Mouse (Mus musculus): ENCODE data around the gene Rala.

DNA sequence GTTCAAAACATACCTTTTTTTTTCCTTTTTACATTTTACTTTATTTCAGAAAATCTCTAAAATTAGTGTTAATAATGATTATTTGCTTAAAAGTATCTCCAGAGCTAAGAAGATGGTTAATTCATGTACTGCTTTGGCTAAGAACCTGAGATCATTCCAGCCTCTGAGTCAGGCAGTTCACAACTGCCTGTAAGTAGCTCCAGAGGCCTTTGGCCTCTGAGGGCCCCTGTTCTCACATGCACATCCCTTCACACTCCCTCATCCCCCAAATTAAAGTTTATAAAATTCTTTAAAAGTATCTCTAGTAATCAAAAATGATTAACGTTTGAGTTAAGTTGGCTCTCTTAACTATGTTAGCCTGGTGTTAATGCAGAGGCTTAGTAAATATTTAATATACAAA is 31.4 kb upstream of the Rala start:
- TF ChIP-seq CTCF (IDR thresholded peaks at IDR 0.05) (no peak), EP300 (IDR thresholded peaks at IDR 0.05) (no peak)

Data from lung, postnatal 0 days (tissue).